Mouse (Mus musculus): ENCODE results near the gene Ubqln4.

Gene Ubqln4

GRCm38 (mm10) chr3:88553525-88553879 lies at the start of gene Ubqln4:
TSS of gene Ubqln4 (plus strand) at chr3:88553758.
- peak; percentile 72 to 81 for DNase-seq (ENCODE audit: low spot score in 2 of 2)

GRCm38 (mm10) chr3:88503881-88504746 lies 49.4 kb upstream of the Ubqln4 start:
- DNase-seq (ENCODE audit: low spot score in 2 of 2): no peak

- DNase-seq (ENCODE audit: low spot score in 2 of 2): no peak
Observed at GRCm38 (mm10) chr3:88505081-88505480, 48.5 kb upstream of the Ubqln4 start.

GRCm38 (mm10) chr3:88505765-88506164 lies 47.8 kb upstream of the Ubqln4 start:
- DNase-seq (ENCODE audit: low spot score in 2 of 2): no peak

GRCm38 (mm10) chr3:88509250-88509649 lies 44.3 kb upstream of the Ubqln4 start:
- DNase-seq (ENCODE audit: low spot score in 2 of 2): no peak

GRCm38 (mm10) chr3:88509692-88510420 lies 43.7 kb upstream of the Ubqln4 start, which contains the start of gene Lmna:
TSS of gene Lmna (minus strand) at chr3:88509956.
- peak; percentile 72 to 78 for DNase-seq (ENCODE audit: low spot score in 2 of 2)

- no peak for DNase-seq (ENCODE audit: low spot score in 2 of 2)
Observed at GRCm38 (mm10) chr3:88510421-88511289, 42.9 kb upstream of the Ubqln4 start.

GRCm38 (mm10) chr3:88511559-88511958 lies 42.0 kb upstream of the Ubqln4 start:
- no peak for DNase-seq (ENCODE audit: low spot score in 2 of 2)

- DNase-seq (ENCODE audit: low spot score in 2 of 2): no peak
Observed at GRCm38 (mm10) chr3:88512141-88512895, 41.2 kb upstream of the Ubqln4 start.

GRCm38 (mm10) chr3:88512896-88513545 lies 40.5 kb upstream of the Ubqln4 start:
- DNase-seq (ENCODE audit: low spot score in 2 of 2): no peak

- no peak for DNase-seq (ENCODE audit: low spot score in 2 of 2)
Observed at GRCm38 (mm10) chr3:88513546-88514115, 39.9 kb upstream of the Ubqln4 start.

GRCm38 (mm10) chr3:88514231-88515094 lies 39.1 kb upstream of the Ubqln4 start:
- DNase-seq (ENCODE audit: low spot score in 2 of 2): no peak

- no peak for DNase-seq (ENCODE audit: low spot score in 2 of 2)
Observed at GRCm38 (mm10) chr3:88515095-88515386, 38.5 kb upstream of the Ubqln4 start.

GRCm38 (mm10) chr3:88516407-88516806 lies 37.2 kb upstream of the Ubqln4 start:
- DNase-seq (ENCODE audit: low spot score in 2 of 2): no peak

GRCm38 (mm10) chr3:88518411-88518810 lies 35.1 kb upstream of the Ubqln4 start:
- DNase-seq (ENCODE audit: low spot score in 2 of 2): no peak

GRCm38 (mm10) chr3:88520078-88520477 lies 33.5 kb upstream of the Ubqln4 start:
- no peak for DNase-seq (ENCODE audit: low spot score in 2 of 2)

- DNase-seq (ENCODE audit: low spot score in 2 of 2): no peak
Observed at GRCm38 (mm10) chr3:88521156-88521555, 32.4 kb upstream of the Ubqln4 start.

GRCm38 (mm10) chr3:88521803-88522331 lies 31.7 kb upstream of the Ubqln4 start:
- no peak for DNase-seq (ENCODE audit: low spot score in 2 of 2)

GRCm38 (mm10) chr3:88523027-88523426 lies 30.5 kb upstream of the Ubqln4 start:
- no peak for DNase-seq (ENCODE audit: low spot score in 2 of 2)

Measured in frontal cortex, postnatal 25 days (tissue).